Mouse (Mus musculus): ENCODE measurements at regions not wholly inside any gene's neighbourhood (a gene's known extent, or its start where the extent isn't known, plus 50 kb on each side); places are given as distances from the start of the nearest gene placed in this dataset.
"Not testable (repeated sequence)": the region's sequence is repeated elsewhere in the genome, so short reads cannot be mapped to it uniquely, and the experiment has no call there.

DNA sequence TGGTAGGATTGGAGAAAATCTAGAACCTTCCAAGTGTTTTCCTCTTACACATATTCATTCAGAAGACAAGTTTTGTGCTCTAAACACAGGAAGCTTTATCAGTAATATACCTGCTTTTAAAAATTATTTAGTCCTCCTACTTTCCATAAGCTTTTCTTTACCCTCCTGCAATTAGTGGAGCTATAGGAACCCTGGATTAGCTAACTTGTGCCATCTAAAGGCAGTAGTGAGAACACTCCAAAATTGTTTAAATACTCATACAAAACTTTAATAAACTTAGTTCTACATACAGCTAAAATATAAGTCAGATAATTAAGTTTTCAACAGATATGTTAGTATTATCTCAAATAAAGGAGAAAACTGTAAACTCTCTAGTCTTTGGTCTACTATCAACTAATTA is 89.7 kb upstream of the Pnpt1 start:
- ATAC-seq (ENCODE audit: low FRiP score, low TSS enrichment): no peak
- Histone ChIP-seq H3K36me3 (ENCODE audit: control insufficient read depth, insufficient read depth, low read length) (no peaks in the 10 kb centered on the region), H3K4me1 (replicated peaks; ENCODE audit: control insufficient read depth, insufficient read depth) (no peaks in the 10 kb centered on the region), H3K27me3 (ENCODE audit: control insufficient read depth, insufficient read depth, low read length) (no peaks in the 10 kb centered on the region), H3K27ac (replicated peaks) (no peak overlapping the region), H3K9ac (ENCODE audit: low read length) (no peak overlapping the region), H3K4me3 (ENCODE audit: low read depth, low read length) (no peak overlapping the region), H3K9me3 (ENCODE audit: control insufficient read depth, low read length) (no peaks in the 10 kb centered on the region), H3K4me2 (replicated peaks; ENCODE audit: low read depth) (no peak overlapping the region)
- peak; percentile 71 for TF ChIP-seq CTCF (IDR thresholded peaks at IDR 0.05; ENCODE audit: low read depth)
- no peak for TF ChIP-seq EP300 (optimal IDR thresholded peaks at IDR 0.05)
- DNase-seq (ENCODE audit: low spot score): no peak

DNA sequence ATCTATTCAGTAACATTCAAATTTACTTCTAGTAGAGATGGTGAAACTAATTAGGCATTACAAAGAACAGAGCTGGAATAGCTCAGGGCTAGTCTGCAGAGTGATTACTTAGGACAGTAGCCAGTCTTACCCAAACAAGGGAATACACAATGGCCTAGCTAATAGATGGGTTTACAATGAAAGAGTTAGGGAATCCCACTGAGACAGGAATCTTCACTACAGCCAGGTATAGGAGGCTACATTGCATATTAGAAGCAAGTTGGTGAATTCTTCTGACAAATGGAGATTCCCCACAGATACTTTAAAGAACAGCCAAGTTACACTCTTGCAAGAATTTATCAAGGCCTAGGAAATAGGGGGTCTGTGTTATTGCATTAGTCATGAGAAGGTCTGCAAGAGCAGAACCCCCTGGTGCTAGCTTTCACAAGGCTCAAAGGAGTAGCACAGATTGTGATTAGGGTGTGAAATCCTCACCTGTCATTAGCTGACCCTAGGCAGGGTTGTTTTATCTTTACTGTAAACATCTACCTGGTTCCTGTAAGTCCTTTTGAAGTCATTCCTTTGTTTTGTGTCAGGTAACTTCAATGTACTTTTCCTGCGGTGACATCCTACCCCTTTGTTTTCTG is 82.4 kb upstream of the Pnpt1 start:
- not testable (repeated sequence) for ATAC-seq (ENCODE audit: low FRiP score, low TSS enrichment); H3K27ac ChIP-seq (replicated peaks)
- 15% methylated on average over 1 of the region's 1 CpGs for WGBS

GRCm38 (mm10) chr11:29052625-29053024 is 77.9 kb upstream of the Pnpt1 start:
- Histone ChIP-seq H3K4me3 (ENCODE audit: low read depth, low read length) (no peak overlapping the region), H3K27me3 (ENCODE audit: control insufficient read depth, insufficient read depth, low read length) (no peaks in the 10 kb centered on the region), H3K9ac (ENCODE audit: low read length) (no peak overlapping the region), H3K9me3 (ENCODE audit: control insufficient read depth, low read length) (no peaks in the 10 kb centered on the region), H3K27ac (replicated peaks) (no peak overlapping the region), H3K4me2 (replicated peaks; ENCODE audit: low read depth) (no peak overlapping the region), H3K36me3 (ENCODE audit: control insufficient read depth, insufficient read depth, low read length) (no peaks in the 10 kb centered on the region), H3K4me1 (replicated peaks; ENCODE audit: control insufficient read depth, insufficient read depth) (no peaks in the 10 kb centered on the region)
- no peak for DNase-seq (ENCODE audit: low spot score)
- WGBS: 55% methylated on average over 2 of the region's 2 CpGs
- no peak for ATAC-seq (ENCODE audit: low FRiP score, low TSS enrichment)
- no peak for TF ChIP-seq EP300 (optimal IDR thresholded peaks at IDR 0.05)
- no peak for TF ChIP-seq CTCF (IDR thresholded peaks at IDR 0.05; ENCODE audit: low read depth)

More for the DNA sequence above, 82.4 kb upstream of the Pnpt1 start:
- H3K4me1 ChIP-seq (replicated peaks; ENCODE audit: control insufficient read depth, insufficient read depth); H3K9me3 ChIP-seq (ENCODE audit: control insufficient read depth, low read length); H3K4me2 ChIP-seq (replicated peaks; ENCODE audit: low read depth); H3K27me3 ChIP-seq (ENCODE audit: control insufficient read depth, insufficient read depth, low read length); DNase-seq (ENCODE audit: low spot score); H3K36me3 ChIP-seq (ENCODE audit: control insufficient read depth, insufficient read depth, low read length); H3K4me3 ChIP-seq (ENCODE audit: low read depth, low read length); H3K9ac ChIP-seq (ENCODE audit: low read length): not testable (repeated sequence)

- H3K9me3 ChIP-seq (ENCODE audit: control insufficient read depth, low read length); H3K4me2 ChIP-seq (replicated peaks; ENCODE audit: low read depth); ATAC-seq (ENCODE audit: low FRiP score, low TSS enrichment); H3K4me1 ChIP-seq (replicated peaks; ENCODE audit: control insufficient read depth, insufficient read depth); DNase-seq (ENCODE audit: low spot score); H3K9ac ChIP-seq (ENCODE audit: low read length); H3K4me3 ChIP-seq (ENCODE audit: low read depth, low read length); H3K27me3 ChIP-seq (ENCODE audit: control insufficient read depth, insufficient read depth, low read length); H3K36me3 ChIP-seq (ENCODE audit: control insufficient read depth, insufficient read depth, low read length); H3K27ac ChIP-seq (replicated peaks): not testable (repeated sequence)
- 83% methylated on average over 22 of the region's 22 CpGs for WGBS
Measured at GRCm38 (mm10) chr11:29069586-29069985, 61.0 kb upstream of the Pnpt1 start.

GRCm38 (mm10) chr11:29072231-29072630 is 58.3 kb upstream of the Pnpt1 start:
- no peak for ATAC-seq (ENCODE audit: low FRiP score, low TSS enrichment)
- DNase-seq (ENCODE audit: low spot score): no peak
- no peak for TF ChIP-seq EP300 (optimal IDR thresholded peaks at IDR 0.05)
- TF ChIP-seq CTCF (IDR thresholded peaks at IDR 0.05; ENCODE audit: low read depth): no peak
- H3K4me1 ChIP-seq (replicated peaks; ENCODE audit: control insufficient read depth, insufficient read depth): no peaks in the 10 kb centered on the region
- H3K36me3 ChIP-seq (ENCODE audit: control insufficient read depth, insufficient read depth, low read length): no peaks in the 10 kb centered on the region
- H3K4me3 ChIP-seq (ENCODE audit: low read depth, low read length): no peak overlapping the region
- no peak overlapping the region for H3K27ac ChIP-seq (replicated peaks)
- no peaks in the 10 kb centered on the region for H3K9me3 ChIP-seq (ENCODE audit: control insufficient read depth, low read length)
- no peaks in the 10 kb centered on the region for H3K27me3 ChIP-seq (ENCODE audit: control insufficient read depth, insufficient read depth, low read length)
- no peak overlapping the region for H3K4me2 ChIP-seq (replicated peaks; ENCODE audit: low read depth)
- H3K9ac ChIP-seq (ENCODE audit: low read length): no peak overlapping the region
- 50% methylated on average over 3 of the region's 3 CpGs for WGBS

Data from stomach, postnatal 0 days (tissue).